Mouse (Mus musculus): ENCODE data around the gene Snap47.

DNA sequence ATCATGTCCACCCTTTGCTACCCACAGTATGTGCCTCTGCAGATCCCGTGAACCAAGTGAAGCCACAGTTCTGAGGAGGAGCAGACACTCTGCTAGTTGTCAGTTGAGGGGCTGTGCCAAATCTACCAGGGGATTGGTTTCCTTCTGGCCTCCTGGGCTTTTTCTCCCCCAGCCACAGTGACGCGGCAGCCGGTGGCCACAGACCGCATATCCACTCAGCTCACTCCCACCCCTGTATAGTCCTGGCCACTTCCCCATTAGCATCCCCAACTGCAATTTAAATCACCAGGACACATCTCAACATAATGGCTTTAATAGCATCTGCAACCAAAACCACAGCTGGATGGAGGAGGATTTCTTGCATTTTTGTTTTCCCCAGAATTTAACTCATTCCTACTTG lies 32.3 kb downstream of the Snap47 start:
- TF ChIP-seq CTCF (IDR thresholded peaks at IDR 0.05; ENCODE audit: insufficient read depth, low read depth, low read length) (no peak), POLR2A (IDR thresholded peaks at IDR 0.05; ENCODE audit: insufficient read depth, low read depth, low read length) (no peak)
